Mouse (Mus musculus): ENCODE measurements at regions not wholly inside any gene's neighbourhood (a gene's known extent, or its start where the extent isn't known, plus 50 kb on each side); places are given as distances from the start of the nearest gene placed in this dataset.
A peak's percentile ranks its signal among the peaks of the same experiment; 100 is the strongest.

- ATAC-seq: no peak
- no peak overlapping the region for H3K4me2 ChIP-seq (replicated peaks; ENCODE audit: low read depth, low read length)
- no peaks in the 10 kb centered on the region for H3K9me3 ChIP-seq (ENCODE audit: low read length)
- no peaks in the 10 kb centered on the region for H3K27me3 ChIP-seq (replicated peaks; ENCODE audit: insufficient read depth, low read length)
- no peak overlapping the region for H3K27ac ChIP-seq (ENCODE audit: low read length)
- WGBS: 97% methylated on average over 2 of the region's 2 CpGs
- TF ChIP-seq EP300 (IDR thresholded peaks at IDR 0.05): no peak
- no peak for TF ChIP-seq CTCF (IDR thresholded peaks at IDR 0.05)
- no peak overlapping the region for H3K4me3 ChIP-seq (ENCODE audit: low read depth, low read length)
- no peak for DNase-seq (ENCODE audit: low spot score)
- H3K4me1 ChIP-seq (ENCODE audit: insufficient read depth, low read depth, low read length): peaks cover 4% of the 10 kb centered on the region; the same call in 1 of the 2 replicates
- H3K9ac ChIP-seq (replicated peaks; ENCODE audit: low read depth): no peak overlapping the region
- H3K36me3 ChIP-seq (ENCODE audit: insufficient read depth, low read length): no peaks in the 10 kb centered on the region
These were observed 1345.5 kb upstream of the Zeb2 start for GRCm38 (mm10) chr2:46462670-46463069.

DNA sequence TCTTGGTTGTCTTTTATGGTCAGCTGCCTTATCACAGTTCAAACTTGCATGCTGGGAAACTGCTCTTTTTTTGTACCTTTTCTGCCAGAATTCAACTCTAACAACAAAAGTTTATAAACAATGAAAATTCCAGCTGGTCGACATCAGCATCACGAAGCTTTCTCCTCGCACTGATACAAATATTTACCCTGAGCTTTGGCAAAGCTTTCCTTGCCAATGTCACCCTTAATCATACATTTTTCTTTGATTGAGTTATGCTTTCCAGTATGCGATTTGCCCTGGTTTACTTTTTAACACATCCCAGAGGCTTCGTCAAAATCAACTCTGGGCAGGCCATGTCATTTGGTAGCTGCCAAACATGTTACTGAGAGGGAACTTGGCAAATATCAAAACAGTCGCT is 1333.5 kb upstream of the Zeb2 start:
- Histone ChIP-seq H3K36me3 (ENCODE audit: insufficient read depth, low read length) (no peaks in the 10 kb centered on the region), H3K9me3 (ENCODE audit: low read length) (no peaks in the 10 kb centered on the region), H3K4me2 (replicated peaks; ENCODE audit: low read depth, low read length) (no peak overlapping the region), H3K27me3 (replicated peaks; ENCODE audit: insufficient read depth, low read length) (no peaks in the 10 kb centered on the region), H3K9ac (replicated peaks; ENCODE audit: low read depth) (no peak overlapping the region), H3K4me1 (ENCODE audit: insufficient read depth, low read depth, low read length) (no peaks in the 10 kb centered on the region), H3K4me3 (ENCODE audit: low read depth, low read length) (no peak overlapping the region), H3K27ac (ENCODE audit: low read length) (no peak overlapping the region)
- TF ChIP-seq EP300 (IDR thresholded peaks at IDR 0.05): peak; percentile 76; the same call in 1 of the 2 replicates
- no peak for TF ChIP-seq CTCF (IDR thresholded peaks at IDR 0.05)
- ATAC-seq: peak; percentile 37; the same call in 1 of the 2 replicates
- 23% methylated on average over 6 of the region's 6 CpGs for WGBS
- DNase-seq (ENCODE audit: low spot score): peak; percentile 68

DNA sequence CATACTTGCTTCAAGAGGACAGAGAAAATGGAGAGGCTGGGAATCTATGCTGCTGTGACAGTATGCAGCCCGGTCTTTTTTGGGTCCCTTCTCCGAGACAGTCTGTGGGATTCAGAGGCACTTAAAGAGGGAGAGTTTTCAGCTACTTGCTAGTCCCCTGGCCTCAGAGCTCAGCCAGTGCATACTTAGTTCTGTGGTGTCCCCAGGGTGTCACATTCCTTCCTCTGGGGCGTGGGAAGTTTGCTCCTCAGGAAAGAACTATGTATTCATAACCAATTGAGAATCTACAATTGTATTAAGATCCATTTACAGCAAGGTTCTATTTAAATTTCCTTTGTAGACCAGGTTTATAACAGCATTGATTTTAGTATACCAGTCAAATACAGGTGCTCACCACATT is 1328.1 kb upstream of the Zeb2 start:
- 62% methylated on average over 3 of the region's 3 CpGs for WGBS
- Histone ChIP-seq H3K4me2 (replicated peaks; ENCODE audit: low read depth, low read length) (no peak overlapping the region), H3K36me3 (ENCODE audit: insufficient read depth, low read length) (no peaks in the 10 kb centered on the region), H3K4me1 (ENCODE audit: insufficient read depth, low read depth, low read length) (peaks cover 4% of the 10 kb centered on the region; the same call in 1 of the 2 replicates), H3K27ac (ENCODE audit: low read length) (no peak overlapping the region), H3K4me3 (ENCODE audit: low read depth, low read length) (no peak overlapping the region), H3K27me3 (replicated peaks; ENCODE audit: insufficient read depth, low read length) (no peaks in the 10 kb centered on the region), H3K9me3 (ENCODE audit: low read length) (no peaks in the 10 kb centered on the region), H3K9ac (replicated peaks; ENCODE audit: low read depth) (no peak overlapping the region)
- no peak for DNase-seq (ENCODE audit: low spot score)
- no peak for ATAC-seq
- TF ChIP-seq CTCF (IDR thresholded peaks at IDR 0.05) (no peak), EP300 (IDR thresholded peaks at IDR 0.05) (no peak)

GRCm38 (mm10) chr2:46443686-46444180 is 1326.5 kb upstream of the Zeb2 start:
- Histone ChIP-seq H3K27me3 (replicated peaks; ENCODE audit: insufficient read depth, low read length) (no peaks in the 10 kb centered on the region), H3K4me2 (replicated peaks; ENCODE audit: low read depth, low read length) (peak overlapping the region; percentile 44), H3K4me3 (ENCODE audit: low read depth, low read length) (peak overlapping the region; percentile 4; the same call in 1 of the 2 replicates), H3K36me3 (ENCODE audit: insufficient read depth, low read length) (no peaks in the 10 kb centered on the region), H3K27ac (ENCODE audit: low read length) (peak overlapping the region; percentile 81), H3K9me3 (ENCODE audit: low read length) (no peaks in the 10 kb centered on the region), H3K4me1 (ENCODE audit: insufficient read depth, low read depth, low read length) (peaks cover 4% of the 10 kb centered on the region; the same call in 1 of the 2 replicates), H3K9ac (replicated peaks; ENCODE audit: low read depth) (no peak overlapping the region)
- peak; percentile 10; the same call in 1 of the 2 replicates for TF ChIP-seq EP300 (IDR thresholded peaks at IDR 0.05)
- TF ChIP-seq CTCF (IDR thresholded peaks at IDR 0.05): peak; percentile 84
- peak; percentile 94 for DNase-seq (ENCODE audit: low spot score)
- ATAC-seq: peak; percentile 90
- WGBS: 4% methylated on average over 5 of the region's 5 CpGs

GRCm38 (mm10) chr2:46443061-46443685 is 1326.0 kb upstream of the Zeb2 start:
- no peaks in the 10 kb centered on the region for H3K27me3 ChIP-seq (replicated peaks; ENCODE audit: insufficient read depth, low read length)
- H3K4me3 ChIP-seq (ENCODE audit: low read depth, low read length): peak overlapping the region; percentile 4; the same call in 1 of the 2 replicates
- peak; percentile 41; the same call in 1 of the 2 replicates for TF ChIP-seq EP300 (IDR thresholded peaks at IDR 0.05)
- no peak for TF ChIP-seq CTCF (IDR thresholded peaks at IDR 0.05)
- peaks cover 4% of the 10 kb centered on the region; the same call in 1 of the 2 replicates for H3K4me1 ChIP-seq (ENCODE audit: insufficient read depth, low read depth, low read length)
- H3K36me3 ChIP-seq (ENCODE audit: insufficient read depth, low read length): no peaks in the 10 kb centered on the region
- H3K9ac ChIP-seq (replicated peaks; ENCODE audit: low read depth): peak overlapping the region; percentile 4
- DNase-seq (ENCODE audit: low spot score): peak; percentile 80
- no peaks in the 10 kb centered on the region for H3K9me3 ChIP-seq (ENCODE audit: low read length)
- ATAC-seq: peak; percentile 83
- H3K4me2 ChIP-seq (replicated peaks; ENCODE audit: low read depth, low read length): peak overlapping the region; percentile 44
- whole genome bisulfite sequencing: 6% methylated on average over 6 of the region's 6 CpGs
- peak overlapping the region; percentile 81 for H3K27ac ChIP-seq (ENCODE audit: low read length)

DNA sequence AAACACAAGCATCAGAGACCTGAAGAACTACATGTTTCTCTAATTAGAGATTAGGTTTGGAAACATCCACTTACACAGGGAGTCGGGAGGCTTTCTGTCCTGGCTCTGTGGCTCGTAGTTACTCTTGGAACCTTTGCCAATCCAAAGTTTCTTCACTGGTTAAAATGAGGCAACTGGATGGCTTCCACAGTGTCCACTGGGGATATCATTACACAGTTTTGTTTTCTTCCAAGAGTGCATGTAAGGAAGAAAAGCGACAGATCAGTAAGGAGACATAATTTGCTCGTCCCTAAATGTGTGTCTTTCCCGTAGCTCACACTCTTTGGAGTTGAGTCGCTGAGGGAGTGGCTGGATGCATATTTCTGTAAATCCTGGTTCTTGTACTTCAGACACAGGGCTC is 1325.4 kb upstream of the Zeb2 start:
- H3K9me3 ChIP-seq (ENCODE audit: low read length): no peaks in the 10 kb centered on the region
- peak overlapping the region; percentile 4; the same call in 1 of the 2 replicates for H3K9ac ChIP-seq (replicated peaks; ENCODE audit: low read depth)
- ATAC-seq: 0 out of 2 replicates have a peak, but pooled peaks have one; percentile 12
- peaks cover 4% of the 10 kb centered on the region; the same call in 1 of the 2 replicates for H3K4me1 ChIP-seq (ENCODE audit: insufficient read depth, low read depth, low read length)
- H3K27me3 ChIP-seq (replicated peaks; ENCODE audit: insufficient read depth, low read length): no peaks in the 10 kb centered on the region
- no peaks in the 10 kb centered on the region for H3K36me3 ChIP-seq (ENCODE audit: insufficient read depth, low read length)
- no peak overlapping the region for H3K4me3 ChIP-seq (ENCODE audit: low read depth, low read length)
- peak overlapping the region; percentile 81 for H3K27ac ChIP-seq (ENCODE audit: low read length)
- WGBS: 17% methylated on average over 6 of the region's 6 CpGs
- H3K4me2 ChIP-seq (replicated peaks; ENCODE audit: low read depth, low read length): peak overlapping the region; percentile 44
- TF ChIP-seq CTCF (IDR thresholded peaks at IDR 0.05): no peak
- TF ChIP-seq EP300 (IDR thresholded peaks at IDR 0.05): no peak
- peak; percentile 67 for DNase-seq (ENCODE audit: low spot score)

All from lung, postnatal 0 days (tissue).